Mouse (Mus musculus): ENCODE measurements around the gene Klf12. TPM values are rescaled to one million over a fixed set of nuclear protein-coding genes. Genes with fewer than 3 reads are reported as not detected.
A peak's percentile ranks its signal among the peaks of the same experiment; 100 is the strongest.
"Not testable (repeated sequence)": the region's sequence is repeated elsewhere in the genome, so short reads cannot be mapped to it uniquely, and the experiment has no call there.

Gene Klf12
- polyA plus RNA-seq, 1 experiment from 2014 or later, result 7.0 TPM

DNA sequence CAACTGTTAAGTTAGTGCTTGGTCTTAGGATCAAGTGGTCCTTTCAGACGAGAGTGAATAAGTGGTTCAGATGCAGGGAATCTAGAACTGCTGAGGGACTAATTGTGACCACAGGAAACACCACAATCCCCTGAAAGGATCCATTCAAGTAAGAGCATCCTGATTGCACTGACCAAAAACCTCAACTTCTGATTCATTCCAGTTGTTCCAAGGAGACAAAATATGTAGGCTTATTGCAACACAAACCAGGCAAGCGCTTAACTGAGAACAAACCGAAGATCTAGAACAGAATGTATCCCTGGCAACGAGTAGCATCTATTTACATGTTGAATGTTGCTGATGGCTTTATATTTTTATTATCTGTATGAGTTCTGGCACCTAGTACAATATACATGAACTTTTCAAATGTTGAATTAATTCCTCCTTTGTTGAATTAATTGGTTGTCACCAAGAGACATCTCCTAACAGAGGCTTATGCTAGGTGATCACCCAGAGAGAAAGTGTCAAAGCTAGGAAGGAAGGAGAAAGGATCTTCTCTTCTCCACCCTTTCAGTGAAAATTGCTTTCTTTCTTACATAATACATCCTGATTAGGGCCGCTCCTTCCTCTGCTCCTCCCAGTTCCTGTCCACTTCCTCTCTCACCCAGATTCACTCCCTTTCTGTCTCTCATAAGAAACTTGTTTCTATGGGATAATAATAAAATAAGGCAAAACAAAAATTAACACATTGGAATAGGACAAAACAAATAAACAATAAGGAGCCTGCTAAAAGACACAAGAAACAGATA lies 407.5 kb downstream of the Klf12 start:
- no peak overlapping the region for H3K9ac ChIP-seq (ENCODE audit: low read depth, low read length)
- no peak for ATAC-seq (replicated peaks; ENCODE audit: low FRiP score, low read depth)
- no peaks in the 10 kb centered on the region for H3K27me3 ChIP-seq (ENCODE audit: insufficient read depth, low read length)
- H3K4me3 ChIP-seq (replicated peaks; ENCODE audit: low read depth, low read length), result no peak overlapping the region
- no peaks in the 10 kb centered on the region for H3K4me1 ChIP-seq (replicated peaks; ENCODE audit: insufficient read depth, low read length)
- WGBS, result 87% methylated on average over 5 of the region's 5 CpGs
- no peak overlapping the region for H3K27ac ChIP-seq
- H3K36me3 ChIP-seq (ENCODE audit: insufficient read depth, low read length), result no peaks in the 10 kb centered on the region
- no peak for TF ChIP-seq CTCF (IDR thresholded peaks at IDR 0.05; ENCODE audit: low read depth)
- no peak overlapping the region for H3K4me2 ChIP-seq (ENCODE audit: low read length)
- DNase-seq (ENCODE audit: low spot score), result peak; percentile 3
- H3K9me3 ChIP-seq (replicated peaks; ENCODE audit: low read length), result no peaks in the 10 kb centered on the region

DNA sequence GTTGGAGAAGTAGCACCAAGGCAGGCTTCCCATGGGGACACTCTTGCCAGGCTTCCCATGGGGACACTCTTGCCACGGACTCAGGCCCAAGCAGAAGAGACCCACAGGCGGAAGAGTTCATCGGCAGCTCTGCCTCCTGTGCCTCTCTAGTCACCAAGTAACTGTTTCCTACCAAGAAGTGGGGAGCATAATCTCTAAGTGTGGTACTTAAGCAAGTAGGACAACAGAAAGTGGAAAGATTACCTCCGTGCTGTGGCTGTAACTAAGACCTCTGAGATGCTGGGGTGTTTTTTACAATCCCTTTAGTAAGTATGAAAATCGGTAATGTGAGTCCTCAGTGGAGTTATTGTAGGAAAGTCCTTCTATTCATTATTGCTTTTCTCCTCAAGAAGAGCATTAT lies 410.8 kb downstream of the Klf12 start:
- H3K4me1 ChIP-seq (replicated peaks; ENCODE audit: insufficient read depth, low read length), result no peaks in the 10 kb centered on the region
- no peaks in the 10 kb centered on the region for H3K36me3 ChIP-seq (ENCODE audit: insufficient read depth, low read length)
- H3K4me2 ChIP-seq (ENCODE audit: low read length), result no peak overlapping the region
- no peaks in the 10 kb centered on the region for H3K27me3 ChIP-seq (ENCODE audit: insufficient read depth, low read length)
- no peaks in the 10 kb centered on the region for H3K9me3 ChIP-seq (replicated peaks; ENCODE audit: low read length)
- H3K4me3 ChIP-seq (replicated peaks; ENCODE audit: low read depth, low read length), result no peak overlapping the region
- 95% methylated on average over 5 of the region's 5 CpGs for WGBS
- ATAC-seq (replicated peaks; ENCODE audit: low FRiP score, low read depth), result no peak
- DNase-seq (ENCODE audit: low spot score), result no peak
- H3K9ac ChIP-seq (ENCODE audit: low read depth, low read length), result no peak overlapping the region
- H3K27ac ChIP-seq, result no peak overlapping the region
- TF ChIP-seq CTCF (IDR thresholded peaks at IDR 0.05; ENCODE audit: low read depth), result no peak

DNA sequence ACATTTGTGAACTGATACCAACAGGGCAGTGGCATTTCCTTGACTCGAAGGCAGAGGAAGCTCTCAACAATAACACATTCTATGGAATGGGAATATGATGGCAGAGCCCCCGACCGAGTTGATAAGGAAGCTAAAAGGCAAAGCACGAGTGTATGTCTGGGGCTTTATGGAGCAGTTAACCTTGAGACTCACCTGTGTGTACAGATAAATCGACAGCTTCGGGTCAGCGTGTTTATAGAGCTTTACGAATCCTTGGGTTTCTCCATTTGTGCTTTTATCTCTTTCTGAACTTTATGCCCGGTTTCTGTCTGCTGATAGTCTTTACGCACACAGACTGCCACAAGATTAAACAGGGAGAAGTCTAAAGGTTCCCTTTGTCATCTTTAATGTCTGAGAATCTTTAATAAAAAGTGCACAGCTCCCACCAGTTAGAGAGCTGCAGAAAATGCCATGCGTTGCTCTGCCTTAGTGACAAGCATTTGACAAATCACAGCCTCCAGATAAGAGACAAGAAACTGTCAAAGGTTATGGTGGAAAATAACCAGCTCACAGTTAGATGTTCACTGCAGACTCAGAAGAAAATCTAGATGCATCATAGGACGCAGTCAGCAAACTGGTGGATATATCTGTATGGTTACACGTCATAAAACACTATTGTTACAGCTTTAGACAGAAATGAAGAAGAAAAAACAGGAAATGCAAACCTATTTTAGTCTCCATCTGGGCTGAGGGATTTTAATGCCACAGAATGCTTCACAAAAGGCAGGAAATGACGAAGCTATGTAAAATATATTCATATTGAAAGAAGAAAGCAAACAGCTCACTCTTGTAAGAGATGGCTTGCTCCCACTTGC lies 428.1 kb downstream of the Klf12 start:
- Histone ChIP-seq H3K4me2 (ENCODE audit: low read length) (no peak overlapping the region), H3K9me3 (replicated peaks; ENCODE audit: low read length) (no peaks in the 10 kb centered on the region), H3K27ac (no peak overlapping the region), H3K36me3 (ENCODE audit: insufficient read depth, low read length) (no peaks in the 10 kb centered on the region), H3K27me3 (ENCODE audit: insufficient read depth, low read length) (no peaks in the 10 kb centered on the region), H3K9ac (ENCODE audit: low read depth, low read length) (no peak overlapping the region), H3K4me3 (replicated peaks; ENCODE audit: low read depth, low read length) (no peak overlapping the region), H3K4me1 (replicated peaks; ENCODE audit: insufficient read depth, low read length) (no peaks in the 10 kb centered on the region)
- DNase-seq (ENCODE audit: low spot score) (peak; percentile 83), ATAC-seq (replicated peaks; ENCODE audit: low FRiP score, low read depth) (no peak)
- no peak for TF ChIP-seq CTCF (IDR thresholded peaks at IDR 0.05; ENCODE audit: low read depth)
- 59% methylated on average over 14 of the region's 14 CpGs for WGBS

DNA sequence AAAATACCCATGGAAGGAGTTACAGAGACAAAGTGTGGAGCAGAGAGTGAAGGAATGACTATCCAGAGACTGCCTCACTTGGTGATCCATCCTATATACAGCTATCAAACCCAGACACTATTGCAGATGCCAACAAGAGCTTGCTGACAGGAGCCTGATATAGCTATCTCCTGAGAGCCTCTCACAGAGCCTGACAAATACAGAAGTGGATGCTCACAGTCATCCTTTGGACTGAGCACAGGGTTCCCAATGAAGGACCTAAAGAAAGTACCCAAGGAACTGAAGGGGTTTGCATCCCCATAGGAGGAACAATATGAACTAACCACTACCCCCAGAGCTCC lies 430.0 kb downstream of the Klf12 start:
- H3K9me3 ChIP-seq (replicated peaks; ENCODE audit: low read length); DNase-seq (ENCODE audit: low spot score); H3K36me3 ChIP-seq (ENCODE audit: insufficient read depth, low read length); ATAC-seq (replicated peaks; ENCODE audit: low FRiP score, low read depth); H3K27ac ChIP-seq; H3K27me3 ChIP-seq (ENCODE audit: insufficient read depth, low read length); H3K9ac ChIP-seq (ENCODE audit: low read depth, low read length); H3K4me3 ChIP-seq (replicated peaks; ENCODE audit: low read depth, low read length); H3K4me2 ChIP-seq (ENCODE audit: low read length); H3K4me1 ChIP-seq (replicated peaks; ENCODE audit: insufficient read depth, low read length): not testable (repeated sequence)

DNA sequence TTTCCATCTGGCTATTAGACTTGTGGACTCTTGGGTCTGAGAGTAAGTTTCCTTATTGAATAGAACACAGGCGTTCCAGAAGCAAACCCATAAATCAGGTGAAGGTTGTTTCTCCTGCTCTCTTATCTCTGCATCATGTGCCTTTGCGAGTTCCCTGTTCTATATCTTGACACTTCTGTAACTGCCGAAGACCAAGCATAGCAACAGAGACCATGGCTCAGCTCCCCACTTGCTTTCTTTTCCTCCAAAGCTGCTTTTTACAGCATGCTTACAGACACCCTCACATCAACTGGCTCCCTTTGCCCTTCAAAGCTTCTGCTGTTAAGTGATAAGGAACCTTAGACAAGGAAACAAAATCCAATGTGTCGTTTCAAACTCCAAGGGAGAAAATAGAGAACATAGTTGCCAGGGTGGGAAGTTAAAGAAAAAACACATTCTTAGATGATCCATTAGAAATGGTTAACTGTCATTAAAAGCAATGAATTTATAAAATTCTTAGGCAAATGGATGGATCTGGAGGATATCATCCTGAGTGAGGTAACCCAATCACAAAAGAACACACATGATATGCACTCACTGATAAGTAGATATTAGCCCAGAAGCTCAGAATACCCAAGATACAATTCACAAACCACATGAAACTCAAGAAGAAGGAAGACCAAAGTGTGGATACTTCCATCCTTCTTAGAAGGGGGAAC lies 430.6 kb downstream of the Klf12 start:
- not testable (repeated sequence) for ATAC-seq (replicated peaks; ENCODE audit: low FRiP score, low read depth); DNase-seq (ENCODE audit: low spot score)

DNA sequence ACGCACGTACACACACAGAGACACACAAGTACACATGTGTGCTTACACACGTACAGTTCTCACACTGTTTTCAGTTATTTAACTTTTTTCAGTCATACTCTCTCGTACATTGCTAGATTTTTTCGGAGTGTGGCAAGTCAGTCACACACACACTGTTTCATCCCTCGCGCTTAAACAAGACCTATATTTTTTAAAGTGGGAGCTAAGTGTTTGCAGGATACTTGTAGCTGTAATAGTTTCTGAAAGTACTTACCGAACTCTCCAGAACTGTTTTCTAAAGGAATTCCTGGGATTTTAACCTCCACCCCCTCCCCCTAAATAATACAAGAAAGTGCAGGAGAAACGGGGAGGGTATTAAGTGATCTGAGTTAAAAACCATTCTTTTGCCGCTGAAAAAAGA lies 434.1 kb downstream of the Klf12 start:
- Histone ChIP-seq H3K4me1 (replicated peaks; ENCODE audit: insufficient read depth, low read length) (no peaks in the 10 kb centered on the region), H3K27me3 (ENCODE audit: insufficient read depth, low read length) (no peaks in the 10 kb centered on the region), H3K36me3 (ENCODE audit: insufficient read depth, low read length) (no peaks in the 10 kb centered on the region), H3K9me3 (replicated peaks; ENCODE audit: low read length) (no peaks in the 10 kb centered on the region), H3K4me2 (ENCODE audit: low read length) (no peak overlapping the region), H3K9ac (ENCODE audit: low read depth, low read length) (no peak overlapping the region), H3K27ac (no peak overlapping the region), H3K4me3 (replicated peaks; ENCODE audit: low read depth, low read length) (no peak overlapping the region)
- 77% methylated on average over 10 of the region's 10 CpGs for WGBS
- no peak for TF ChIP-seq CTCF (IDR thresholded peaks at IDR 0.05; ENCODE audit: low read depth)
- no peak for ATAC-seq (replicated peaks; ENCODE audit: low FRiP score, low read depth)
- peak; percentile 21 for DNase-seq (ENCODE audit: low spot score)

More for the DNA sequence above, 430.6 kb downstream of the Klf12 start:
- H3K4me2 ChIP-seq (ENCODE audit: low read length); H3K9me3 ChIP-seq (replicated peaks; ENCODE audit: low read length); H3K9ac ChIP-seq (ENCODE audit: low read depth, low read length); H3K4me1 ChIP-seq (replicated peaks; ENCODE audit: insufficient read depth, low read length); H3K4me3 ChIP-seq (replicated peaks; ENCODE audit: low read depth, low read length); H3K27me3 ChIP-seq (ENCODE audit: insufficient read depth, low read length); H3K36me3 ChIP-seq (ENCODE audit: insufficient read depth, low read length); H3K27ac ChIP-seq: not testable (repeated sequence)
- 55% methylated on average over 4 of the region's 4 CpGs for WGBS
